Mouse (Mus musculus) C2C12 (cell line): ENCODE measurements around the gene Arpp19. TPM values are rescaled to one million over a fixed set of nuclear protein-coding genes. Genes with fewer than 3 reads are reported as not detected.

Source experiments
- H3K27me3 ChIP-seq: one replicate; pipeline ENCODE4 v1.6.1; 2011; ENCODE audit not compliant: control insufficient read depth, insufficient read depth, insufficient read length
- H3K36me3 ChIP-seq: one replicate; pipeline ENCODE4 v1.6.1; 2011; ENCODE audit not compliant: control insufficient read depth, insufficient read depth
- H3K4me3 ChIP-seq: one replicate; pipeline ENCODE4 v1.5.1; 2011; ENCODE audit warnings: mild to moderate bottlenecking, control low read depth; ENCODE audit not compliant: poor library complexity, insufficient read depth, severe bottlenecking
- H3K79me2 ChIP-seq: one replicate; pipeline ENCODE4 v1.6.1; 2011; ENCODE audit not compliant: control insufficient read depth, insufficient read depth
- H3K79me3 ChIP-seq: one replicate; pipeline ENCODE4 v1.6.1; 2011; ENCODE audit warnings: low read depth, control low read depth
- H3ac ChIP-seq: one replicate; pipeline ENCODE3; 2011; ENCODE audit warnings: low read depth; ENCODE audit not compliant: control insufficient read depth, insufficient read length
- CEBPB ChIP-seq: IDR thresholded peaks from one replicate; pipeline ENCODE4 v1.6.1; 2011; ENCODE audit warnings: low read depth, mild to moderate bottlenecking, control low read depth, moderate library complexity
- CTCF ChIP-seq: IDR thresholded peaks from one replicate; pipeline ENCODE4 v1.5.1; 2011; ENCODE audit not compliant: control insufficient read depth, insufficient read depth, insufficient read length
- FOSL1 ChIP-seq: IDR thresholded peaks from one replicate; pipeline ENCODE4 v1.8.0; 2011; ENCODE audit warnings: mild to moderate bottlenecking, low read length; ENCODE audit not compliant: poor library complexity, insufficient read depth, severe bottlenecking
- MAX ChIP-seq: IDR thresholded peaks from one replicate; pipeline ENCODE4 v1.6.1; 2011; ENCODE audit warnings: mild to moderate bottlenecking, control low read depth
- MYOD1 ChIP-seq: IDR thresholded peaks from one replicate; pipeline ENCODE4 v1.6.1; 2011; ENCODE audit warnings: low read depth; ENCODE audit not compliant: control insufficient read depth, insufficient read length
- MYOG ChIP-seq: IDR thresholded peaks from one replicate; pipeline ENCODE4 v1.6.1; 2011; ENCODE audit not compliant: control insufficient read depth, insufficient read length; ENCODE audit errors: extremely low read depth
- USF1 ChIP-seq: IDR thresholded peaks from one replicate; pipeline ENCODE4 v1.6.1; 2011; ENCODE audit warnings: low read depth, mild to moderate bottlenecking, control low read depth, moderate library complexity
- polyA plus RNA-seq: library from polyadenylated mRNA; unstranded; fragments of >200 nt; fragmentation: generic; extraction: Trizol; gene quantifications from one replicate; pipeline ENCODE4 v1.2.1, GENCODE M21; 2012; ENCODE audit warnings: missing spikeins

Arpp19 gene
- polyA plus RNA-seq, 1 experiment, result 232 TPM

GRCm38 (mm10) chr9:74997976-74998375, 39.4 kb upstream of the Arpp19 start:
- Histone ChIP-seq H3K36me3 (no peaks in the 10 kb centered on the region), H3K4me3 (no peak overlapping the region), H3K79me2 (no peaks in the 10 kb centered on the region), H3K27me3 (no peaks in the 10 kb centered on the region), H3ac (no peak overlapping the region), H3K79me3 (no peaks in the 10 kb centered on the region)
- no peak for TF ChIP-seq MYOG

DNA sequence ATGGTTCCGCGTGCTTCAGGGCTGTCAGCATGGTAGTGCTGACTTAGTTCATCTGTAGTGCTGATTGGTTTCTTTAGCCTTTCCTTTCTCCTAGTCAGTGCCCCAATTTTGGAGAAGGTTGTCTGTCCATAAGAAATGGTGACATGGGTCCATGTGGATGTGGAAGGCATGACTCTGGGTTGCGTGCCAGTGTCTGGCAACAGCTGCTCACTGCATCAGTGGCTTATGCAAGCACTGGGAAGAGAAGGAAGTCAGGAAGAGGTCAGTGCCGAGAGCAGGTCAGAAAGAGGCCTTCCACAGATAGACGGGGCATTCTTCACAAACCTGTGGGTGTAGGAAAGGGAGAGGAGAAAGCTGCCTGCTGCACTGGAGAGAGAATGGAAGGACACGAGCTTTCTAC, 36.4 kb upstream of the Arpp19 start:
- H3K79me2 ChIP-seq, result no peaks in the 10 kb centered on the region
- no peaks in the 10 kb centered on the region for H3K79me3 ChIP-seq
- no peak overlapping the region for H3ac ChIP-seq
- H3K36me3 ChIP-seq, result no peaks in the 10 kb centered on the region
- no peak for TF ChIP-seq MYOD1
- no peak for TF ChIP-seq CTCF
- no peak for TF ChIP-seq FOSL1
- TF ChIP-seq USF1, result no peak
- no peak for TF ChIP-seq CEBPB
- TF ChIP-seq MAX, result no peak
- TF ChIP-seq MYOG, result no peak
- no peak overlapping the region for H3K4me3 ChIP-seq
- no peaks in the 10 kb centered on the region for H3K27me3 ChIP-seq

DNA sequence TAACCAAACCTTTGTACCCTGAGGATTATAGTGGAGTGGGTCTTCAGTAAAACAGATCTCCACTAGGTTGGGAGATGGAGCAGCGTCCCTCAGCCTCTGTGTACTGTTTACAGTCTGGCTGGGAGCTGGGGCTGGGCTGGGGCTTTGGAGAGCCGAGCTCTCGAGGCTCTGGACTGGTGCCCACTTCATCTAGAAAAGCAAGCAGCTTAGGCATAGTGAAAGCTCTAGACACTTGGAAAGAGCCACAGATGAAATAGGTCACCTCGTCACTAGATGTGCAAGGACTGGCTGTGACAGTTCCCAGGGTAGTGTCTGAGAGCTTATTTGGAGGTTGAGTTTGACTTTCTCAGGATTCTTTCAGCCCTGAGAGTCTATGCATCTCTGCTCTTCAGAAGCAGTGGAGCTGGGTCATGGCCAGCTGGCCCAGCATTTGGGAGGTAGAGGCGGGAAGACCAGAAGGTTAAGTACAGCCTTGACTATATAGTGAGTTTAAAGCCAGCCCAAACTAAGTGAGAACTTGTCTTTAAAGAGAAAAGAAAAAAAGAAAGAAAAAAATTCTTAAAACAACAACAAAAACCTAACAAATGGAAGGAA, 35.7 kb upstream of the Arpp19 start:
- H3K79me2 ChIP-seq, result no peaks in the 10 kb centered on the region
- H3K27me3 ChIP-seq, result no peaks in the 10 kb centered on the region
- H3ac ChIP-seq, result no peak overlapping the region
- H3K36me3 ChIP-seq, result no peaks in the 10 kb centered on the region
- no peak overlapping the region for H3K4me3 ChIP-seq
- H3K79me3 ChIP-seq, result no peaks in the 10 kb centered on the region
- TF ChIP-seq USF1, result no peak
- no peak for TF ChIP-seq MYOD1
- no peak for TF ChIP-seq FOSL1
- no peak for TF ChIP-seq MYOG
- no peak for TF ChIP-seq MAX
- TF ChIP-seq CTCF, result no peak
- no peak for TF ChIP-seq CEBPB

DNA sequence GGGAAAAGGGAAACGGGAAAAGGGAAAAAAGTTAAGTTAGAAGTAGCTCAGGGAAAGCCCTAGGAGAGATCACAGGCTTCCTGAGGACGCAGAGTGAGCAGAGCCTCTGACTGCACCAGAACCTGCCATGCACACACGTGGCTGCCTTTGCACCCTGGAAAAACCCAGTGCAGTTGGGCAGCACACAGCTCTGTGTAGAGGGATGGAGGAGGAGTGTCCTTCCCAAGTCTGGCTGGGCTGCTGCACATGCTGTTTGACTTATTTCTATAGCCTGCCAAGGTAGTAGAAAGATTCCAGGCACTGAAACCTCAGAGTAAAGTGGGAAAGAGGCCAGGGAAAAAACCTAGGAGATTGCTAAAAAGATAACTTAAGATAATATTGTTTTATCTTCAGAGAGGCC, 35.2 kb upstream of the Arpp19 start:
- H3K79me2 ChIP-seq, result no peaks in the 10 kb centered on the region
- no peak overlapping the region for H3K4me3 ChIP-seq
- no peak overlapping the region for H3ac ChIP-seq
- no peaks in the 10 kb centered on the region for H3K27me3 ChIP-seq
- H3K79me3 ChIP-seq, result no peaks in the 10 kb centered on the region
- H3K36me3 ChIP-seq, result no peaks in the 10 kb centered on the region
- TF ChIP-seq MAX (no peak), MYOD1 (no peak), USF1 (no peak), CTCF (no peak), FOSL1 (no peak), MYOG (no peak), CEBPB (no peak)

DNA sequence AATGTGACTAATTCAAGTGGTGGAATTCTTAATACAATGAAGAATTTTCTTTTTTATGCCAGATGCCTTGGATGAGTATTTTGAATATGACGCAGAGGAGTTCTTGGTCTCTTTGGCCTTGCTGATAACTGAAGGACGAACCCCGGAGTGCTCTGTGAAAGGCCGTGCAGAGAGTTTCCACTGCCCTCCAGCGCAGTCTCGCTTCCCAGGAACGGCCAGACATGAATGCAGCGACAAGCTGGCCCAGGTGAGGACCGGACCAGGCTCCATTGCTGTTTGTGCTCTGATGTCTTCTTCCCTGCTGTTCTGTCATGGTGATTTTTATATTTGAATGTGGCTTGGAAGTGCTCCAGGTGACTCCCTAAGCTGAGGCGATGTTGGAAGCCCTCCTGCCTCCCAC, 33.2 kb upstream of the Arpp19 start:
- Histone ChIP-seq H3K27me3 (no peaks in the 10 kb centered on the region), H3K79me3 (no peaks in the 10 kb centered on the region), H3K4me3 (no peak overlapping the region), H3ac (no peak overlapping the region), H3K79me2 (no peaks in the 10 kb centered on the region), H3K36me3 (no peaks in the 10 kb centered on the region)
- TF ChIP-seq USF1 (no peak), CTCF (no peak), MAX (no peak), CEBPB (no peak), MYOD1 (no peak), FOSL1 (no peak), MYOG (no peak)

- H3K36me3 ChIP-seq, result no peaks in the 10 kb centered on the region
- H3K4me3 ChIP-seq, result no peak overlapping the region
- no peaks in the 10 kb centered on the region for H3K79me2 ChIP-seq
- H3K27me3 ChIP-seq, result no peaks in the 10 kb centered on the region
- TF ChIP-seq MAX, result no peak
- TF ChIP-seq FOSL1, result no peak
- TF ChIP-seq USF1, result no peak
- TF ChIP-seq CTCF, result no peak
- no peak for TF ChIP-seq MYOG
- TF ChIP-seq CEBPB, result no peak
- TF ChIP-seq MYOD1, result no peak
- H3ac ChIP-seq, result no peak overlapping the region
- H3K79me3 ChIP-seq, result no peaks in the 10 kb centered on the region
Observed at GRCm38 (mm10) chr9:75016591-75016990, 20.8 kb upstream of the Arpp19 start.
